Mouse (Mus musculus): Measurements from ENCODE around the gene Sergef.

Sergef gene

GRCm38 (mm10) chr7:46397732-46398333, 241.8 kb downstream of the Sergef start:
- DNase-seq, result no peak

GRCm38 (mm10) chr7:46396928-46397731, 242.5 kb downstream of the Sergef start:
- DNase-seq, result peak; percentile 82

- peak; percentile 77 for DNase-seq
Measured at GRCm38 (mm10) chr7:46396231-46396927, 243.2 kb downstream of the Sergef start, which contains the start of gene Kcnc1. Gene Kcnc1, plus strand, starts transcription at chr7:46396497.

- DNase-seq, result no peak
Measured at GRCm38 (mm10) chr7:46395571-46395970, 244.0 kb downstream of the Sergef start.

GRCm38 (mm10) chr7:46394933-46395332, 244.7 kb downstream of the Sergef start:
- DNase-seq, result no peak

GRCm38 (mm10) chr7:46393718-46394511, 245.7 kb downstream of the Sergef start:
- no peak for DNase-seq
